Mouse (Mus musculus): Measurements from ENCODE around the gene Krt222. TPM values are rescaled to one million over a fixed set of nuclear protein-coding genes. Genes with fewer than 3 reads are reported as not detected.

The Krt222 gene
- total RNA-seq, 1 experiment from 2014 or later = 3.8 TPM

DNA sequence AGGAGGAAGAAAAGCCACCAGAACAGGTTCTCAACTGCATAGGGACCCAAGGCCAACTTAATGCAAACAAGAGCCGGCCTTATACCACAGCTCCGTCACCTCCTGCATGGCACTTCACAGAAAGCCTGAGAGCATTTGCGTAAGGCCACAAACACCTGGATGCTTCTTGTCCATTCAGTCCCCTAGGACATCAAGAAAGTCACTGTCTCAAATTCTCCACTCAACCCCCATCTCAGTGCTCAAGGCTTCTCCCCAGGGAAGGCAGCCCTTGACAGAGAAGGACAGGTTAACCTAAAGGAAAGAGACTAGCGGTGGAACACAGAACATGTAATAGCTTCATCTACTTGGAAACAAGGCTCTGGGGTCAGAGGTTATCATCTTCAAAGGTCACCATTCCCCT, 56.5 kb downstream of the Krt222 start:
- ATAC-seq (replicated peaks; ENCODE audit: insufficient number of reproducible peaks, low FRiP score, low TSS enrichment, poor library complexity, severe bottlenecking) = no peak

GRCm38 (mm10) chr11:99186836-99187235, 57.0 kb downstream of the Krt222 start:
- ATAC-seq (replicated peaks; ENCODE audit: insufficient number of reproducible peaks, low FRiP score, low TSS enrichment, poor library complexity, severe bottlenecking) = 0 out of 2 replicates have a peak, but pooled peaks have one; percentile 6

Other genes with a start within 250 kb of the Krt222 start
- gene Top2a, start 219.9 kb downstream of the Krt222 start, total RNA-seq (2017) = 14.1 to 26.1 TPM (median 15.5 TPM) in 3 replicates
- gene Igfbp4, start 202.8 kb downstream of the Krt222 start, total RNA-seq (2017) = 0.43 to 5.5 TPM (median 1.2 TPM) in 3 replicates
- 4.1 to 6.4 TPM (median 4.2 TPM) in 3 replicates for gene Tns4, start 154.8 kb downstream of the Krt222 start, total RNA-seq (2017)
- 13.3 to 31.2 TPM (median 29.2 TPM) in 3 replicates for gene Ccr7, start 89.0 kb downstream of the Krt222 start, total RNA-seq (2017)
- 270 to 349 TPM (median 329 TPM) in 3 replicates for gene Smarce1, start 13.1 kb downstream of the Krt222 start, total RNA-seq (2017)
- gene Krt24, start 41.2 kb upstream of the Krt222 start, total RNA-seq (2017) = not detected in 3 replicates
- not detected in 3 replicates for gene Krt25, start 78.9 kb upstream of the Krt222 start, total RNA-seq (2017)
- not detected in 3 replicates for gene Krt26, start 93.9 kb upstream of the Krt222 start, total RNA-seq (2017)
- not detected in 3 replicates for gene Krt27, start 107.0 kb upstream of the Krt222 start, total RNA-seq (2017)
- not detected in 3 replicates for gene Krt28, start 130.8 kb upstream of the Krt222 start, total RNA-seq (2017)
- gene Krt10, start 145.3 kb upstream of the Krt222 start, total RNA-seq (2017) = 0.29 to 3.1 TPM (median 1.6 TPM) in 3 replicates
- not detected in 3 replicates for gene Krt12, start 178.2 kb upstream of the Krt222 start, total RNA-seq (2017)
- gene Krt20, start 194.1 kb upstream of the Krt222 start, total RNA-seq (2017) = not detected in 3 replicates
- gene Krt23, start 249.1 kb upstream of the Krt222 start, total RNA-seq (2017) = not detected in 3 replicates